Mouse (Mus musculus): Measurements from ENCODE around the gene Nags.

Gene Nags

DNA sequence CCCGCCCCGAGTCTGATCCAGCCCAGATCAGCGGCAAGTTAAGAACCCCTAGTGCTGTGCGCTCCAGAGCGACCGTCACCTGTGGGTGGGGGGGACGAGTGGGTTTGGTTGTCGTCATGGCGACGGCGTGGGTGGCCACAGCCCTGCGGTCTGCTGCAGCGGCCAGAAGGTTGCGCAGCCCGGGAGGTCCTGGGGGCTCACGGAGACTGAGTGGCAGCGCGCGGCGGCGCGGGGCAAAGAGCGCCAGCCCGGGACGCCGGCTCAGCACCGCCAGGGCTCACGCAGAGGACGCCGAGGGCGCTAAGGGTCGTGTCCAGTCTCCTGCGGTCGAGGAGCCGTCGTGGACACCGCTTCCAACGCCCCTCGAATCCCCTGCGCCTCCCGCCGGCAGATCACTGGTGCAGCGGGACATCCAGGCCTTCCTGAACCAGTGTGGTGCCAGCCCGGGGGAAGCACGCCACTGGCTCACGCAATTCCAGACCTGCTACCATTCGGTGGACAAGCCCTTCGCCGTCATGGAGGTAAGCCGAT, at the start of gene Nags:
Gene Nags (plus strand): TSS at position 43 of the 531 bp plus-strand sequence.
- no peak for DNase-seq

DNA sequence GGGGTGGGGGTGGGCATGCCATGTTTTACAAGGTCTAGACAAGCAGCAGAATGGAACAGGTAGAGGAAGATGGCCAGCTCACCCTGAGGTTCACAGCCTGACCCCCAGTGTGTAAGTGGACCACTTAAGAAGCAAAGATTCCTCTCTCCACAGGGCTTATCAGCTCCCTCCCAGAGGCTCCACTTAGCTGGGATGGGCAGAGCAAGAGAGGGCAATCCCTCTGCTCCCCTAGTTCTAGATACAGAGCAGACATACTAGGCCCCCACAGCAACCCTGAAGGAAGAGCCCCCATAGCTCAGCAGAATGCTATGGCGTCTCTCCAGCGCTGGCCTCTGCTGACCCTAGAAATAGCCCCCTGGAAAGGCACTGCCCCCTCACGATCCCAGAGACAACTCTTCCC, 49.6 kb upstream of the Nags start:
- DNase-seq = no peak

DNA sequence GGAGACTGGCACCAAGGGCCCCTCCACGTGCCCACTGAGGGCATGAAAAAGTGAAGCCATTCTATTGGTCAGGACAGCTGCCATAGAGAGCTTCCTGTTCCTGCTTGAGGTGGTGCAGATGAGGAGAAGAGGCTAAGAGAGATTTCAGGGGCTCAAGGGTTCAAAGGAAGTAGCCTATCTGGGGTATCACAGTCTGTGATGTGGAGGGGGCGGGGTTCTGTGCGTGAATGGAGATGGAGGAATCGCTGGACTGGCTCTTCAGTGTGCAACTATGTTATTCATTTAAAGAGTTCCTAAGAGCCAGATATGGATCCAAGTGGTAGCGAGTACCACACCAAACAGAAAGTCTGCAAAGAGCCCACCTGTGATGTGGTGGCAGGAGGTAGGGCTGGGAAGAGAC, 48.9 kb upstream of the Nags start:
- DNase-seq = no peak

DNA sequence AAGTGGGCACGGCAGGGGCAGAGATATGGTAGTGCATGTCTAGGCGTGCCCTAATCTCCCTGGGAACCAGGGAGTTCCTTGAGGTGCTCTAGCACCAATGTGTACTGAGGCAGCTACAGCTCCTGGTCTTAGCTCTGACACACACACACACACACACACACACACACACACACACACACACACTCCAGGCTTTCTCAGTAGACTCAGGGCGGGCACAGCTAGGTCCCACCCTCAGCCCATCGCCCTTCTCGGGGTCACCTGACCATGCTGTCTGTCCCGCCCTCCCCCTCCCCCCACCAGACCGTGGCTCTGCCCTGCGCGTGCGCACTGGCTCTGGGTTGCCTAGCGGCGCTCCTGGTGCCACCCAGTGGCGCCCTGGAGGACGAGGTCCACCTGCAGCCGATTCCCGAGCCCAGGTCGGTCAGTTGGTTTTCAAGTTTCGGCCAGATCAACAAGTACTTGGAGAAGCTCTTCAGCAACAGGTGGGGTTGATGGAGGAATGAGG, 48.4 kb upstream of the Nags start:
- peak; percentile 61 to 77 for DNase-seq

DNA sequence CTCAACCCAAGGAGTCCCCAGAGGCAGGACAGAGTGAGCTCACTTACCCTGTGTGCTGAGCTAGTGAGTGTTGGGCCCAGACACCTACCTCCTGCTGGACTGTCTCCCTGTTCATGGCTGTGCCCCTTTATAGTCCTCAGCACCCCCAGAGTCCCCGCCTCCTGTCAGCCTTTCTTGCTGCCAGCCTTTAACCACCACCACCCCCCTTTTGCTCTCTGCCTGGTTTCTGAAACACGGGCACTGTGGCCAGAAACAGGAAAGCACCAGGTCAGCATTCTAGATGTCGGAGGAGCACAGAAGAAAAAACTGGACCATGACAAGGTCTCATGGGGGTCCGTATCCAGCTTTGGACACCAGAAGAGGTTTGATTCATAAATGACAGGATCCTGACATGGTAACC, 44.1 kb upstream of the Nags start, which contains the start of gene Ppy:
Gene Ppy (minus strand): TSS at position 101 of the 400 bp plus-strand sequence.
- DNase-seq = no peak

DNA sequence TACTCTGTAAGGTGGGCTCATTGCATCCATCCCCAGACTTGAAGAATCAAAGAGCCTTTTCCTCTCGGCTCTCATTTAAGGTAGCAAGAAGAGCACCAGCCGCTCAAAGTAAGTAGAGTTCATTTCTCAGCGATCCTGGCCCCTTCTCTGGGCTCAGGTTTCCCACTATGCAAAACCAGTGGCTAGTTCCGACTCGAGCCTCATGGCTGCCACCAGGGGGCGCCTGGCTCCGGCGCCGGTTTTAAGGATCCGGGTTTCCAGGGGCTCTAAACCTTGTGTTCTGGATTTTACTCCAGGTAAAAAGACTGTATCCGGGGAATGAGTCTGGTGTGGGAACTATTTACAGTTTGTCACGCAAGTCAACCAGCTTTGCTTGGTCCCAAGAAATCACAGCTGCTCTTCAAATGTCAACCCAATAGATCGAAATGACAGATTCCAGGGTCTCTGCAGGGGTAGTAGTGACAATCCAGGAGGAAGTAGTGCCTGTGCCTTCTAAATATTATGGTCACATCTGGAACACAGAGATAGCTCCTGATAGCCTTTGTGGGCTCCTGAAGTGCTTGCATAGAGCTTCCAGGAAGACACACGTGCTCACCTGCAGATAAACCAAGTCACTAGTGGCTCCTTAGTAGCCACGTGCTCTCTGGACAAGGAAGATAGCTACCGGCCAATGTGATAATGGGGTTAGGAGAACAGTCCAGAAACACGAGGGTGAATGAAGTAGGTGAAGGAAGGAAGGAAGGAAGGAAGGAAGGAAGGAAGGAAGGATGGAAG, 42.6 kb upstream of the Nags start:
- DNase-seq = peak; percentile 31 to 42

DNA sequence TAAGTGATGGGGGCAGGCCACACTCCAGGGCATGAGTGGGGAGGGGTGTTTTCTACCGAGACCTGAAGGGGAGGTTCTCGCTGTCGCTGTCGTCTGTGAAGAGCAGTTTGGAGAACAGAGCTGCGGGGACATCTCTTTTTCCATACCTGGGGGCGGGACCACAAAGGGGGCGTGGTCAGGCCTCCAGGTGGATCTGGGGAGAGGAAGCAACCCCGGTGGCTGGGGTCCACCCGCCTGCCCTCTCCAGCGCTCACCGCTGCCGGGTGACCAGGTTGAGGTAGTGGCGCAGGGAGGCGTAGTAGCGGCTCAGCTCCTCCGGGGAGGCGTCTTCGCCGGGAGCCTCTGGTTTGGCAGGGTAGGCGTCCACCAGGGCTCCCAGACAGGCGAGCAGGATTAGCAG, 38.4 kb upstream of the Nags start:
- no peak for DNase-seq

DNA sequence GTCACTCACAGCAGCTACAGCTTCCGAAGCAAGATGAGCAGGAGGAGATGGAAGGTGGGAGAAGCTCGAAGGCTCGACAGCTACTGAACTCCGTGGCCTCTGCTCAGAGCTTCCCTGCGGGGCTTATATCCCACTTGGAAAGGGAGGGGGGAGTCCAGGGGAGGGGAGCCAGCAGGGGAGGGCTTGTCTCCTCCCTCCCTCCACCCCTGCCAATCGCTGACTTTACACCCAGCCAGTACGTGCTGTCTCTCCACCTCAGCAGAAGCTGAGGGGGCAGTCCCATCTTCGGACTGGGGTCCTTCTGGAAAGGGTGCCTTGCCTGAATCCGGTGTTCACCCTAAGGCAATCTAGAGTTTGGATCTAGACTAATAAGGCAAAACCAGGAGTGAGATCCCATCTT, 37.6 kb upstream of the Nags start, which contains the start of gene Pyy:
Gene Pyy (minus strand): TSS at position 101 of the 400 bp plus-strand sequence.
- no peak for DNase-seq

DNA sequence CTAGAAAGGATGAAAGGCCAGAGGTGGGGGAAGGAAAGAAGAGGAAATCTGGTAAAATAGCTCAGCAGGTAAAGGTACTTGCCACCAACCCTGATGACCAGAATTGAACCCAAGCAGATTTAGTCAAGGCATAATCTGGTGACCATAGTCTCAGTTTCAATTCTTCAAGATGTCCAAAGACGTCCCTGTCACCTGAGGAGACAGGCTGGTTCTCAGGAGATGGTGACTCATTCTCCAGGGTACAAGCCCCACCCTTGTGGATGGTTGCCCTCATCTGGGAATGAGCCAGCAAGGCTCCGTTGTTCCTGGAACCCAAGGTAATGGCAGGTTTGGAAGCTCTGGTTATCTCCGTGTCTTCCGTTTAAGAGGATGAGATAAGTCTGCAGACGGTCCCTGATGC, 33.7 kb upstream of the Nags start:
- DNase-seq = no peak

DNA sequence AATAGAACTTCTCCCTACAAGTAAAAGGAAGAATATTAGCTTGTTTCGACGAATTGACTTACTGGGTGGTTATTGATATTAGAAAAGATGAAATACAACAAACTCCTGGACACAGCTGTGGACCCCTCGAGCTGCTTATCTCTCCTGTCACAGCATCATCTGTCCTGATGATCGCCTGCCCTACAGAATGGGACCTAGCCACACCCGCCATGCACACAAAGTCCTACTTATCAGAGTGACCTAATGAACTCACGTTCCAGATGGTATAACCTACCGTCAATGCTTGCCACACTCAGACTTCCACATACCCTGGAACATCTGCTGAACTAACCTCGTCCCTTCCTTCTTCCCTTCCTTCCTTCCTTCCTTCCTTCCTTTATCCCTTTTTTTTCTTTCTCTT, 29.1 kb upstream of the Nags start:
- DNase-seq = no peak

DNA sequence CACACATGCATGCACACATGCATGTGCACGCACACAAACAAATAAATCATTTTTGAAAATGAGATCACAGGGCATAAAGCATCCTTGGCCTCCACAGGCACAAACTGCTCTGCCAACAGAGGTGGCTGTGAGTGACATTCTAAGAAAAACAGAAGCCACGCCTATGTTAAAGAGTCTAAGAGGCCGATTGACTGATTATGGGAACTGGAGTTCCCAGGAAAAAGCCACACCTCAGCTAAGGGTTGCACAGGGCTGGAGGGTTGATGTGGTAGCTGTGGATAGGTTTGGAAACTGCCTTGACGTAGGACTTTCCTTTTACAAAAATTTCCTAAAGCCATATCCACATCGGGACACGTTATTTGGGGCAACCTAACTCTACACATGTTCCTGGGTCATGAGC, 27.9 kb upstream of the Nags start:
- DNase-seq = no peak

DNA sequence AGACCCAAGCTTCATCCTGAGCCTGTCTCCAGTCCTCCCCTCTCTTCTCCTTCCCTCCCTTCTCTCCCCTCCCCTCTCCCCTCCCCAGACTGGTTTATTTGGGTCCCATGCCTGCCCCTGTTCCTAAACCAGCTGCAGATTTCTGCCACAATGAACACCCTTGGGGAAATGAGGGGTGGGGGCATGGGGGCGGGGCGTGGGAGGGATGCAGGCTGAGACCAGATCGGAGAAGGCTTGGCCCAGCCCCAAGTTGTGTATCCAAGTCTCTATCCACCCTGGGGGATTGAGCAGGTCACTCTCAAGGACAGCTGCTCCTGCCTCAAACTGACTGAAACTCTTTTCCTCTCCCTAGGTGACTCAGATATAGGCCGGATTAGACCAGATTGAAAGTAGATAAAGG, 10.8 kb upstream of the Nags start:
- DNase-seq = no peak

DNA sequence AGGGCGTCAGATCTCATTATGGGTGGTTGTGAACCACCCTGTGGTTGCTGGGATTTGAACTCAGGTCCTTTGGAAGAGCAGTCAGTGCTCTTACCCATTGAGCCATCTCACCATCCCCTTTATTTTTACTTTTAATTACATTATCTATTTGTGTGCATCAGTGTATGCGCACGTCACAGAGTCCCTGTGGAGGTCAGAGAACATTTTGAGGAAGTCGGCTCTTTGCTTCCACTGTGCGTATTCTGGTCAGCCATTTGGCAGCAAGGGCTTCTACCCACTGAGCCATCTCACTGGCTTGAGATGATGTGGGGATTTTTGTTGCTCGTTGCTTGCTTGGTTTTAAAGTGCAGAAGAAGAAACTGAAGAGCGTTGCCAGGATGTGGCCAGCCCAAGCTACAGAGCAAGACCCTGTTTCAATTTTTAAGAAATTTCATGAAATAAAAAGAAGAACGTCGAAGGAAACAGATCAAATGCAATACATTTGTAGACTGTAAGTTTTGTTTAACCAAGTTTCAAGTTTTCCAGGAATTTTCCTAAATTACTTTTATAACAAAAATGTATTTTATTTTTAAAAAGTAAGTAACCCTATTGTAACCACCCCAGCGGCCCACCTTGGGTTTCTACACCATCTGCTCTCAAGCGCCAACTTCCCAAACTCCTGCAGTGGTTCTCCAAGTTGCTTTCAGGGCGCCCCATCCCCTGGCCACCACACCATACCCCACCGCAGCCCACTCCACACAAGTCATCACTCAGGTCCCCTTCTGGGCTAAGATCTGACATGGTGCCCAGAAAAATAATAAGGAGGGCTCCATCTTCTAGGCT, 7.5 kb upstream of the Nags start:
- no peak for DNase-seq

DNA sequence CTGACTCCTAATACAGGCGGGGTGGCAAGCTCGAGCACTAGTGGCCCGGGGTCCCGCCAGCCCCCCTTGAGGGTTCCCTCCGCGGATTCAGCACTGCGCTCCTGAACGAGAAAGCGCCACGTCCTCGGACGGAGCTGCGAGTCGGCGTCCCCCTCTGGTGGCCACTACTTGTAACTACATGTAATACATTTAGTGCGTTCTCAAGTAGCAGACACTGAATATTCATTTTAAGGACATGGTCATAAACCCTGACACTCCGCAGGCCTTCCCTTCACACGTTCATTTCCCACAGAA, 6.9 kb upstream of the Nags start:
- peak; percentile 46 to 58 for DNase-seq

DNA sequence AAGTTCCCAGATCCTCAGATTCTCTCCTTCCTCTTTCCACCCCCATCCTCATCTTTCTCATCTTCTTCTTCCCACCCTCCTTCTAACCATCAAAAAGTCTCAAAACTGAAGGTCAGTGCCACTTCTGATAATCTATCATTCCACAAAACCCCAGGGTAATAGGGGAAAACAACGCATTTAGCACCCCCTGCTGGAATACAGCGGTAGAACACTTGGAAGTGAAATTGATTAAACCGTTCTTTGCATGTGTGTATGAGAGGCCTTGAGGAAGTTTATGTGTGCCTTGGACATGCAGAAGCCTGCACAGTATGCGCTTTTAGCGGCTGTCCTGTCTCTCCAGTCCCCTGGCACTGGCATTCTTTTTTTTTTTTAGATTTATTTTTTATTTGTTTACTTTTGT, 4.8 kb upstream of the Nags start:
- DNase-seq = peak; percentile 17 to 55

DNA sequence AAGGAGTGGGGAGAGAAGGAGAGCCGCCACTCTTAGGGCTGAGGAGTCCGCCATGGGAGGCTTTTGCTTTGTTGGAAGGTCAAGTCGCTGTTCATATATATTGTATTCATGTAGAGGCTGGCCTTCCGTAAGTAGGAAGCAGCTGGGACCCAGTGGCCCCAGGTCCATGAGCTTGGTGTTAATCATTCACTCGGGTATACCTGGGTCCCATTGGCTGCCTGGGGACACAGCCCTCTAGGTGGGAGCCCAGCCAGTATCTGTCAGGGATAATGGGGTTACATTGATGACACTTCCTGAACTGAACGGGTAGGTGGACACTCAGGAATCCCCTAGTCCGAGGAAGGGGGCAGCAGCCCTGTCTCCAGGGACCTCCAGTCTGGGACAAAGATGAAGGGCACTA, 3.0 kb upstream of the Nags start:
- DNase-seq = no peak

DNA sequence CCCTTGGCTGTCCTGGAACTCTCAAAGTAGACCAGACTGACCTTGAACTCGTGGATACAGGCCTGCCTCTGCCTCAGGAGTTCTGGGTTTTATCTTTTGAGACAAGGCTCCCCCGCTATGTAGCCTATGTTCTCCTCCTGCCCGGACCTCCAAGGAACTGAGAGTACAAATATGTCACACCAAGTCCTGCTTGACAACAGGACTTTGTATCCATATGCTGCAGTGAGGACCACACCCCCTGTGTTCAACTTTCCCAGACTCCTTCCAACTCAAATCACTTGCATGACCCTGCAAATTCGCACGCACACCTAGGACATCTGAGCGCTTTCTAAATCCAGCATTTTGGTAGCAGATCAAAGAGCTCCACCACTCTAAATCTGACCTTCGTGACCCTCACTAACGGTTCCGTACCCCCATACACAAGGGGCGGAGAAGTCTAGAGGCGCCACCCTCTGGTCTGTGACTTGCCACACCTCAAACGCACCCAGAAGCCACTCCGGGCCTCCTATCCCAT, 299 bp upstream of the Nags start:
- DNase-seq = no peak

DNA sequence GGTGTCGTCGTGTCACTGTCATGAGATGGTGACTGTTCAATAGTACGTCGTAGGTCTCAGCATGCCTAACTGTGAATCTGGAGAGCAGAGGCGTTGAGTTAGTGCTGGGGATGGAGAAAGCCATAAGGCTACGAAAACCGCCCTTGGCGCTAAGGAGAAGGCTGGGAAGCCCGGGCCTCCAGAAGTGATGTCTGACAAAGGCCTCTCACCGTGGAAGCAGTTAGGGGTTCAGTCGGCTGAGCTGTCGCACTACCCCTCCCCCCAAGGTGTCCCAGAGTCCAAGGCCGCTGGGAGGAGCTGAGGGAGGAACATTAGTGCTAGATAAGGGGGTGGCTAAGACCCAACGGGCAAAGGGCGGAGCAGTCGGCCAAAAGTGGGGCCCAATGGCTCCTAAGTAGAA, 692 bp downstream of the Nags start:
- no peak for DNase-seq

DNA sequence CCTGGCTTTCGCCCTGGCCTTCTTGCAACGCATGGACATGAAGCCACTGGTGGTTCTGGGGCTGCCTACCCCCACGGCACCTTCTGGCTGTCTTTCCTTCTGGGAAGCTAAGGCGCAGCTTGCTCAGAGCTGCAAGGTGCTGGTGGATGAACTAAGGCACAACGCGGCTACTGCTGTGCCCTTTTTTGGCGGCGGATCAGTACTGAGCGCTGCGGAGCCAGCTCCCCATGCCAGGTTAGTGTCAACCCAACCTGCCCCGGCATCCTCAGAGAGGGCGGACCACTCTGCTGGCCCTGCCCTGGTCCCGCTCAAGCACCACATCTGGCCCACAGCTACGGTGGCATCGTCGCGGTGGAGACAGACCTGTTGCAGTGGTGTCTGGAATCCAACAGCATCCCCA, 1.2 kb downstream of the Nags start:
- no peak for DNase-seq

DNA sequence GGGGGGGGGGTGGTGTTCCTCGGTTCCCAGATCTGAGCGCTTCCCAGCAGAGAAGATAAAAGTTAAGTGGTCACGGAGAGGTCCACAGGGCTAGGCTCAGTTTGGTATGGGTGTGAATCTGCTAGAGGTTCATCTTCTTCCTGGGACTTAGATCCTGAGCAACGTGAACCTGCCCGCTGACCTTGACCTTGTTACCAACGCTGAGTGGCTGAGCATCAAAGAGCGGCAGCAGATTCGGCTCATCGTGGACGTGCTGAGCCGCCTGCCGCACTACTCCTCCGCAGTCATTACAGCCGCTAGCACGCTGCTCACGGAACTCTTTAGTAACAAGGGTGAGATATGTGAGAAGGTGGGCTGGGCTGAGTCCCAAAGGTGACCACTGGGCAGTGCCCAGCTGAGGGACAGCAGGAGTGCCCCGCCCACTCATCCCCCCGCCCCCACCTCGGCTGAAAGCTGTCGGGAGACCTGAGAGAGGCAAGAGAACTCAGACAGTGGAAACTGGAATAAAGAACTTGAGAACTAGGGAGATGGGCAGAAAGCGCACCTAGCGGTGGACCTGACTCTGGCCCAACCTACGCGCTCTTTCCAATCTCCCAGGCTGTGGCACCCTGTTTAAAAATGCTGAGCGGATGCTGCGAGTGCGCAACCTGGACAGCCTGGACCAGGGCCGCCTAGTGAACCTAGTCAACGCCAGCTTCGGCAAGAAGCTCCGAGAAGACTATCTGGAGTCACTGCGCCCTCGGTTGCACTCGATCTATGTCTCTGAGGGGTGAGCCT, 2.1 kb downstream of the Nags start:
- no peak for DNase-seq

DNA sequence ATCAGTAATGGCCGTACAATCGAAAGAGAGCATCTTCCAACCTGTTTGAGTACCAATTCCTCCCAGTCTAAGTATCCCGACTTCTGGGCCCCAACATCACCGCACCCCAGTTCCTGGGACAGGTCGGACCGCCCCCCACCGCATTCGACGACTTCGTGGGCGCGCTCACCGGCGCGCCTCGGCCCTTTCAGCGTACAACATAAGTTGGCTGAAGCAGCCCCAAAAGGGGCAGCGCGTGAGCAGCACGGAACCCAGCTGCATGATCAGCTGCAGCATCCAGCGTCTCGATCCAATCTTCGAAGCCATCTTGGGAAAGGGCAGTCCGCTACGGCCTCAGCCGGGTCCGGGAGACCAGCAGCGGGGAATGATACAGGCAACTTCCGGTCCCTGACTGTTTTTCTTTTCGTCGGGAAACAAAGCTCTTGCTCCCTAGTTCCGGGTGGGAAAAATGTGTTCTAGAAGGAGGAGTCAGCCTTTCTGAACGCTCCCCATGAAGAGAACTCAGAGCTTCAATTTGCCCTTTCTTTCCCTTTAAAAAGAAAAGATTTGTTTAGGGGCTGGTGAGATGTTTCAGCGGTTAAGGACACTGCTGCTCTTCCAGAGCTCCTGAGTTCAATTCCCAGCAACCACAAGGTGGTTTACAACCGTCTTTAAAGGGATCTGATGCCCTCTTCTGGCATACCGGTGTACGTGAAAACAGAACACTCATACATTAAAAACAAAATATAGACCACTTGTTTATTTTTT, 10.9 kb downstream of the Nags start, which contains the start of gene Tmem101:
Gene Tmem101 (minus strand): TSS at position 366 of the 747 bp plus-strand sequence.
- peak; percentile 91 to 93 for DNase-seq

DNA sequence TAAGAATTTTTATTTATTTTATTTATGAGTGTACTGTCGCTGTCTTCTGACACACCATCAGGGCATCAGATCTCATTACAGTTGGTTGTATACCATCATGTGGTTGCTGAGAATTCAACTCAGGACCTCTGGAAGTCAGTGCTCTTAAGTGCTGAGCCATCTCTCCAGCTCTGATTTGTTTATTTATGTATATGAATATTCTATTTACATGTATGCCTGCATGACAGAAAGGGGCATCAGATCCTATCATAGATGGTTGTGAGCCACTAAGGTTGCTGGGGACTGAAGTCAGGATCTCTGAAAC, 11.4 kb downstream of the Nags start:
- no peak for DNase-seq
